Mouse (Mus musculus): Measurements from ENCODE around the gene Ggcx. TPM values are rescaled to one million over a fixed set of nuclear protein-coding genes. Genes with fewer than 3 reads are reported as not detected.
"Not testable (repeated sequence)": the region's sequence is repeated elsewhere in the genome, so short reads cannot be mapped to it uniquely, and the experiment has no call there.

The Ggcx gene
- polyA plus RNA-seq, 1 experiment from 2014 or later: 27.7 TPM

DNA sequence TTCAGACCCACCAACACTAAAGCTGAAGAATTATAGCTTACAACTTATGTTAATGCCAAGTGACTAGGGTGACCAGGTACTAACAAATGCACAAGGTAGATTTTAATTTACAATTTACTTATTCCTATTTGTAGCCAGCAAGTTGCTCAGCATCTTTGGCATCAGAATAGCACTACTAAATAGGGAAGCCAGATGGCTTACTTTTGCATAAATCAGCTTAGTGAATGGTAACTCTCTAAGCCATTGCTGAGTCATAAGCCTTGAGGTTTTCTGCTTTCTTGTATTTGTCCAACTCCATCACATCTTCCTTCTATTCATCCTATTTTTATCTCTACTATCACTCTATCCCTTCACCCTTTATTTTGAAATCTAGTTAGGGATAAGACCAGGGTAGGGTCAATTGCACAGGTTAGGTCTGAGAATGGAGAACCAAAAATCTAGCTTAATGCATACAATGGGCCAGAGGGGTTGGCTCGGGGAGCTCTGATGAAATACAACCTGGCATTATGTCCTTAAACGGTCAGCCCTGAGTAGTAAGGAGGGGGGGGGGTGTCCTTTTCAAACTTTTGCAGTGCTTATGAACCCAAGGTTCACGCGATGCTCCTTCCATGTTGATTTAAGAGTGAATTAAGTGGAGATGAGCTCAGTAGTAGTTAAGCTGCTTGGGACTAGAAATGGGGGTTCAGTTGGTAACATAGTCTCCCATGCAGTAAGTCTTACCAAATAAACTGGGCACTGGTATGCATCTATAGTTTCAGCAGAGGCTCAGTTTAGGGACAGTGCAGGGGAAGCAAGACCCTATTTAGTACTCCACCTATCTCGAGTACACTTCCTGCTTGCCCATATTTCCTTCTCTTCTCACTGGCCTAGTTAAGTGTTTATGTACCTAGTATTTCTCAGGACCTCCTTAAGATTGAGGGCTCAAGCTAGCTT lies 17.1 kb downstream of the Ggcx start:
- H3K4me2 ChIP-seq: no peak overlapping the region
- H3K4me1 ChIP-seq (replicated peaks): peaks cover 5% of the 10 kb centered on the region; the same call in 1 of the 2 replicates
- H3K4me3 ChIP-seq: no peak overlapping the region
- peaks cover 85% of the 10 kb centered on the region for H3K36me3 ChIP-seq
- WGBS: 32% methylated on average over 5 of the region's 5 CpGs
- no peaks in the 10 kb centered on the region for H3K27me3 ChIP-seq
- H3K9ac ChIP-seq: no peak overlapping the region
- no peaks in the 10 kb centered on the region for H3K9me3 ChIP-seq (replicated peaks)
- peak; percentile 28; the same call in 1 of the 2 replicates for ATAC-seq (replicated peaks; ENCODE audit: insufficient number of reproducible peaks, insufficient read depth, low FRiP score, low read depth)
- no peak overlapping the region for H3K27ac ChIP-seq

DNA sequence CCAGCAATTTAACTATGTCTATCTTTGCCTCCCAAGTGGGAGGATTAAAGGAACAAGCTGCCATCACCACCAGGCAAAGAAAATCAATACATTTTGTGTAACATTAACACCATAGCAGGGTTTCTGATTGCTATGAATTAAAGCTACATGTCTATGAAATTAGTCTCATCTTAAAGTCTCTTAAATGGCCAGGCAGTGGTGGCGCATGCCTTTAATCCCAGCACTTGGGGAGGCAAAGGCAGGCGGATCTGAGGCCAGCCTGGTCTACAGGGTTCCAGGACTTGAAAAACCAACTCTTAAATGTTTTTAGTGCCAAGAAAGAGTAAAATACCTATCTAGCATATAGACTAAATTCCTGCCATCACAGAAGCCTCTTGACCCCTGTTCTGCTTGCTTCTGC lies 18.0 kb downstream of the Ggcx start:
- no peak for ATAC-seq (replicated peaks; ENCODE audit: insufficient number of reproducible peaks, insufficient read depth, low FRiP score, low read depth)
- Histone ChIP-seq H3K27ac (no peak overlapping the region), H3K4me2 (no peak overlapping the region), H3K9ac (no peak overlapping the region), H3K9me3 (replicated peaks) (no peaks in the 10 kb centered on the region), H3K4me1 (replicated peaks) (peaks cover 13% of the 10 kb centered on the region), H3K27me3 (no peaks in the 10 kb centered on the region), H3K4me3 (no peak overlapping the region), H3K36me3 (peaks cover 88% of the 10 kb centered on the region)
- 83% methylated on average over 2 of the region's 2 CpGs for WGBS

DNA sequence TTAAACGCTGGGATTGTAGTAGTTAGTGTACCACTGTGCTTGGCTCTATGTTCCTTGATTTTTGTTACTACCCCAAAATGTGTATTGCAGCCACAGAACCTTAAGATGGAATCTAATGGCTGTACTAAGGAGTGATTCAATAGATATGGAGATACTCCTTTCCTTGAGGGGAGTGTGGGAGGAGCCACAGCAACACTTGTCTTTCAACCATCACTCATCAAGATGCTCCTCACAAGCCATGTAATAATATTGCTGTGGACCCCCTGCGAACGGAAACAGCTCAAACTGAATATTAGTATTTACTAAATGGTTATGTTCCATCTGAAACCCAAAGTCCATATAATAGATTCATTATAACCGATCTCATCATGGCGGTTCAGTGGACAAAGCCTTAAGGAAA lies 24.1 kb downstream of the Ggcx start:
- 1% methylated on average over 5 of the region's 5 CpGs for WGBS
- no peak for ATAC-seq (replicated peaks; ENCODE audit: insufficient number of reproducible peaks, insufficient read depth, low FRiP score, low read depth)
- Histone ChIP-seq H3K27ac (peak overlapping the region; percentile 99), H3K27me3 (no peaks in the 10 kb centered on the region), H3K4me3 (peak overlapping the region; percentile 83), H3K9me3 (replicated peaks) (no peaks in the 10 kb centered on the region), H3K4me2 (peak overlapping the region; percentile 83), H3K36me3 (peaks cover 45% of the 10 kb centered on the region), H3K9ac (peak overlapping the region; percentile 98), H3K4me1 (replicated peaks) (peaks cover 30% of the 10 kb centered on the region)

DNA sequence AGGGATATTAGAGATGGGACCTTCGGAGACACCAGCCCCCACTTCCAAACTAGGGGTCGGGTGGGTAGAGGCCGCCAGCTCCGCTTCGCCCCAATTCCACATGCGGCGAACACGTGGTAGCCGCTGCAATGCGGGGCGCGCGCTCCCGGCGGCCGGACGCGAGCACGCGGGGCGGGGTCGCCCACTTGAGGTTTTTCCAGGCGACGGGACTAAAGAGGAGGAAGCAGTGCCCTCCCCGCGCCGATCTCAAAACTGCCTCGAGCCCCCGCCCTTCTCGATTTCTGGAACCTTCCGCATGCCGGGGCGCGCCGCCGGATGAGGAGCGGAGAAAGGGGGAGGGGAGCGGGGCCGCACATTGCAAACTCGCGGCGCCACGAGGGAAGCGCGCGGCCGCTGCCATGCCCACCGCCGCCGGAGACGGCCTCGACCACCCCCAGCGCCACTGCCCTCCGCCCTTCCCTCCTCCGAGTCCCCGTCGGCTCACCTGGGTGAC lies 24.8 kb downstream of the Ggcx start:
- ATAC-seq (replicated peaks; ENCODE audit: insufficient number of reproducible peaks, insufficient read depth, low FRiP score, low read depth): peak; percentile 66
- H3K4me3 ChIP-seq: peak overlapping the region; percentile 83
- no peaks in the 10 kb centered on the region for H3K9me3 ChIP-seq (replicated peaks)
- under 1% methylated on average over 56 of the region's 57 CpGs for WGBS
- peaks cover 30% of the 10 kb centered on the region for H3K4me1 ChIP-seq (replicated peaks)
- H3K36me3 ChIP-seq: peaks cover 38% of the 10 kb centered on the region
- H3K27ac ChIP-seq: peak overlapping the region; percentile 99
- H3K27me3 ChIP-seq: no peaks in the 10 kb centered on the region
- H3K9ac ChIP-seq: peak overlapping the region; percentile 98
- H3K4me2 ChIP-seq: peak overlapping the region; percentile 83

DNA sequence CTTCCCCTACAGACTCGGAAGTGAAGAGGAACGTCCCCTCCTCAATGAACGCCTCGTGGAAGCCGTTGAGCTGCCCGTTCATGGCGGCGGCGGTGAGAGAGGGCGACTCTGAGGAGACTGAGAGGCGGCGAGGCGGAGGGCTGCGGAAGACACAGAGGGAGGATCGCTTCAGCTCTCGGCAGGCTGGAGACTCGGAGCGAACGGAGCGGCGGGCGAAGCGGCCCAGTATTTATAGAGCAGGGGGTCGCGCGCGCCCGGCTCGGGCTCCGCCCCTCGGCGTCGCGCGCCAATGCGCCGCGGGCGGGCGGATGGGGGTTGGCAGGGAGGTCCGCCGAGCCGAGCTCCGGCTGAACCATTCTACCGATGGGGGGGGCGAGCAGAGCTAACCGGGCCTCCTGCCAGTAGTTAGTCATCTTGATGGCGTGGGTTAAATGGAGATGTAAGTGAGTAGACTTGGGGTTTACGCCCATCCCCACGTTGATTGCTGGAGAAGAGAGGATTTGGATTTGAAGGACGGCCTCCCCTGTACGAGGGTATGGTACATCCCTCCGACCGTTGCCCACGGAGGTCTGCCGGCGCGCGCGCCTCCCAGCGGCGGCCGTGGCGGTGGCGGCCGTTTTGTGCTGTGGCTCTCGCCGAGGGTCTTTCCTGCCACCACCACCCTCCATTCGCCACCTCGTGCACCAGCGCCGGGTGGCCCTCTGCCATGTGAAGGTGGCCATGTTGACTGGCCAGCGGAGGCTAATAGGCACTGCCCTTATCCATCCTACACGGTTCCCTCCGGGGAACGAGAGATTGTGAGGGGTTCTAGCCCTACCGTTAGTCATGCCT lies 25.5 kb downstream of the Ggcx start, which contains the start of gene Mat2a:
Gene Mat2a (minus strand): TSS at position 204 of the 831 bp plus-strand sequence.
- Histone ChIP-seq H3K4me2 (peak within 1 kb of the TSS; percentile 83), H3K36me3 (peaks cover 32% of the 10 kb centered on the region), H3K9ac (peak within 1 kb of the TSS; percentile 98), H3K4me1 (replicated peaks) (peaks cover 30% of the 10 kb centered on the region), H3K9me3 (replicated peaks) (no peaks in the 10 kb centered on the region), H3K27me3 (no peaks in the 10 kb centered on the region), H3K27ac (peak within 1 kb of the TSS; percentile 99), H3K4me3 (peak within 1 kb of the TSS; percentile 83)
- peak; percentile 89 for ATAC-seq (replicated peaks; ENCODE audit: insufficient number of reproducible peaks, insufficient read depth, low FRiP score, low read depth)
- WGBS: under 1% methylated on average over 71 of the region's 77 CpGs

DNA sequence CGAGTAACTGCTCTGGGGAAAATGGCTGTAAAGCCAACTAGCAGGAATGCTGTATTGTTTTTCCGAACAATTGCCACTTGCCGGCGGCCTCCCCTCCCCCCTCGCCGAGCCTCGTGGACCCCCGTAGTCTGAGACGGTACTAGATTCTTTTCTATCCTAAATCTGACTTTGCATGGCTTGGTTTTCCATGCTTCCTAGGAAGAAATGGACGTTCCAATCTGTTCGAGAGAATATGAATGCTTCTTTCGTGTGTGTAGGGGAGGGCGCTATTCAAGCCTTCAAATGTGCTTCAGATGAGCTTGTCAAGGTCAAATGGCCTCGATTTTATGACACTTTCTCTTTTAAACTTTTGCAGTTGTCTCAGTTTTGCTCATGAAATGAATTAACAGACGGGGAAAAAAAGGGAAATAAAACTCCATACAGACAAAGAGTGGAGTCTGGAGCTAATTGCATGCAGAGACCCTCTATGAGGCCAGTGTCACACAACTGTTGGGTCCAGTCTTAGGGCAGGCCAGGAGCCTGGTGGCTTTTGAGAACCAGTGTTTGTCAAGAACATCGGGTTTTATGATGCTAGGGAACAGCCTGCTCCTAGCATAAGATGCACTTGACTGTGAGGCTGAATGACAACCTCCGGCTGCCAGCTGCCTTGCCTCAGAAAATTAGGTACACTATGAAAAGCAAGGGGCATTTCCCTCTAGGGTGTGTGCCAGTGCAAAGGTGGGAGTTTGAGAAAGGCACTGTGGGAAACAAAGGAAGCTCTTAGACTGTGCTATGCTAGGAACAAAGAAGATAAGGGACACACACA lies 26.3 kb downstream of the Ggcx start:
- H3K4me3 ChIP-seq: peak overlapping the region; percentile 83
- H3K36me3 ChIP-seq: peaks cover 24% of the 10 kb centered on the region
- 12% methylated on average over 17 of the region's 17 CpGs for WGBS

DNA sequence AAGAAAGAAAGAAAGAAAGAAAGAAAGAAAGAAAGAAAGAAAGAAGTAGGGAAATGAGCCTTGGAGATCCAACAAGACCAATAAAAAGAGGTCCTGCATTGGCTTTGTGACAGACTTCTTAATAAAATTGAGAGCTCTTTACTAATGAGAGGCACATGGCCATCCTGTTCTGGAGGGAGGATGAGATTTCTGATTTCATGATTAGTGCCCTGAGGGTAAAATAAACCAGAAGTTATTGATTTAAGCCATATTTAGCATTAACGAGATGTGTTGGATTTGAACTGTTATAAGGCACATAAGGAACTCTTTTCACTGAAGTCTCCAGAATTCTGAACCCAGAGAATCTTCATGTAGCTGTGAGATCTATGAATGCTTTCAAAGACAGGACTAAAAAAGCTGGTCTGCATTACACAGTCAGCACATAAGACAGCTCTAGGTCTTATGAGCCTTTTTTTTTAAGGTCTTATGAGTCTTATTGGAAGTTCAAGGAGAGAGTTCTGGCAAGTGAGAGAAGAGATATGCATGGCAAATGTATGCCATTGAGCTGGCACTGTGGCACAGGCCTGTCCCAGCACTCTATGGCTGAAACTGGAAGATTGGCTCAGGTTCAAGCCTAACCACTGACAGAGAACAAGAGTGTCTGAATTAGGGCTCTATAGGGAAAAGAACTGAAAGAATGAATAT lies 29.0 kb downstream of the Ggcx start:
- 72% methylated on average over 1 of the region's 1 CpGs for WGBS

More for the DNA sequence above, 26.3 kb downstream of the Ggcx start:
- ATAC-seq (replicated peaks; ENCODE audit: insufficient number of reproducible peaks, insufficient read depth, low FRiP score, low read depth): no peak
- peak overlapping the region; percentile 99 for H3K27ac ChIP-seq
- H3K9me3 ChIP-seq (replicated peaks): no peaks in the 10 kb centered on the region
- H3K27me3 ChIP-seq: no peaks in the 10 kb centered on the region
- H3K9ac ChIP-seq: peak overlapping the region; percentile 74
- peak overlapping the region; percentile 79 for H3K4me2 ChIP-seq
- H3K4me1 ChIP-seq (replicated peaks): peaks cover 26% of the 10 kb centered on the region

DNA sequence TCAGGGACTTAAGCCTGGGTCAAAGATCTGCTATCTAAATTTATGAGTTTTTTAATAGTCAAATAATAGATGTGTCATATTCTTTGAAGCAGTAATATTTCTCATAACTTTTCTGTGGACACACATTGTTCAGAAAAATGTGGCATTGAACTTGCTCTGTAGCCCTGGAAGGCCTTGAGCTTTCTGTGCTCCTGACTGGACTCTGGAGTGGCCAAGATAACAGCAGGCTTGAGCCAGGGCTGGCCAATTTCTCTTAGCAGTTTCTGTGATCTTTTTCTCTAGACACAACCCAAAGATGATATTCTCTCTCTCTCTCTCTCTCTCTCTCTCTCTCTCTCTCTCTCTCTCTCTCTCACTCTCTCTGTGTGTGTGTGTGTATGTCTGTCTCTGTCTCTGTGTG lies 30.9 kb downstream of the Ggcx start:
- H3K4me2 ChIP-seq: no peak overlapping the region
- H3K4me3 ChIP-seq: no peak overlapping the region
- H3K9ac ChIP-seq: no peak overlapping the region
- H3K27me3 ChIP-seq: no peaks in the 10 kb centered on the region
- H3K36me3 ChIP-seq: no peaks in the 10 kb centered on the region
- no peak overlapping the region for H3K27ac ChIP-seq
- H3K4me1 ChIP-seq (replicated peaks): peaks cover 9% of the 10 kb centered on the region
- H3K9me3 ChIP-seq (replicated peaks): no peaks in the 10 kb centered on the region
- ATAC-seq (replicated peaks; ENCODE audit: insufficient number of reproducible peaks, insufficient read depth, low FRiP score, low read depth): no peak

More for the DNA sequence above, 29.0 kb downstream of the Ggcx start:
- H3K9ac ChIP-seq: no peak overlapping the region
- ATAC-seq (replicated peaks; ENCODE audit: insufficient number of reproducible peaks, insufficient read depth, low FRiP score, low read depth): no peak
- H3K4me1 ChIP-seq (replicated peaks): peaks cover 10% of the 10 kb centered on the region
- no peaks in the 10 kb centered on the region for H3K27me3 ChIP-seq
- 0 out of 2 replicates have a peak, but pooled peaks cover 1% of the 10 kb centered on the region for H3K36me3 ChIP-seq
- no peak overlapping the region for H3K27ac ChIP-seq
- H3K9me3 ChIP-seq (replicated peaks): no peaks in the 10 kb centered on the region
- H3K4me2 ChIP-seq: no peak overlapping the region
- H3K4me3 ChIP-seq: no peak overlapping the region

DNA sequence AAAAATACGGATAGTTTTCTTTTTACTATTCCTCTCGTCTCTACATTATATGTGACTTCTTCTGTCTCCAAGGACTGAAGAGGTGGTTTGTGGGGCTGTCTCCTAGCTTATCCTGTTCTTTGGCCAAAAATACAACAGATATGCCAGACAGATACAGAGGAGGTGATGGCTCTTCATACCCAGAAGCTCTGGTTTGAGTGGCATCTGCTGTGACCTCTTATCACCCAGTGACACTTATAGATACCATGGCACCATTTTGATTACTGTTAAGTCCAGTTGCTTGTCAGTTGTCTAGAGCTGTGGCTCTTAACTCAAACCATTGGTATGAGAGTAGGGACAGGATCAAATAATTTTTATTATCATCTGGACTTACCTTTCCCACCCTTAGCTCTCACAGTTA lies 33.4 kb downstream of the Ggcx start:
- no peak overlapping the region for H3K4me3 ChIP-seq
- no peak overlapping the region for H3K9ac ChIP-seq
- H3K4me2 ChIP-seq: no peak overlapping the region
- H3K27ac ChIP-seq: no peak overlapping the region
- ATAC-seq (replicated peaks; ENCODE audit: insufficient number of reproducible peaks, insufficient read depth, low FRiP score, low read depth): no peak
- H3K9me3 ChIP-seq (replicated peaks): no peaks in the 10 kb centered on the region
- no peaks in the 10 kb centered on the region for H3K36me3 ChIP-seq
- WGBS: 67% methylated on average over 2 of the region's 2 CpGs
- H3K4me1 ChIP-seq (replicated peaks): no peaks in the 10 kb centered on the region
- no peaks in the 10 kb centered on the region for H3K27me3 ChIP-seq

DNA sequence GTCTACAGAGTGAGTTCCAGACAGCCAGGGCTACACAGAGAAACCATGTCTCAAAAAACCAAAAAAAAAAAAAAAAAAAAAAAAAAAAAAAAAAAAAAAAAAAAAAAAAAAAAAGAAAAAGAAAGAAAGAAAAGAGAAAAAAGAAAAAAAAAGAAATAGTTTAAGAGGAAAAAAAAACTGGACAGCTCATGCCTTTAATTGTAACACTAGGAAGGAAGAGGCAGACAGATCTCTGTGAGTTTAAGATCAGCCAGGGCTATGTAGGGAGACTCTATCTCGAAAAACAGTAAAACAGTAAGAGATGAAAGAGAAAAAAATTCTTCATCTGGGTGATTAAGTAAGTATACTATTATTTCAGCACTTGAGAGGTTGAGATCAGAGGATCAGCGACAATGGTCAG lies 37.7 kb downstream of the Ggcx start:
- peaks cover 11% of the 10 kb centered on the region for H3K4me1 ChIP-seq (replicated peaks)
- H3K27me3 ChIP-seq; H3K27ac ChIP-seq; H3K4me3 ChIP-seq; ATAC-seq (replicated peaks; ENCODE audit: insufficient number of reproducible peaks, insufficient read depth, low FRiP score, low read depth); H3K9me3 ChIP-seq (replicated peaks); H3K36me3 ChIP-seq; H3K4me2 ChIP-seq; H3K9ac ChIP-seq: not testable (repeated sequence)
- 72% methylated on average over 2 of the region's 2 CpGs for WGBS

Measured in heart, embryonic 15.5 days (tissue).